Mouse (Mus musculus) limb, embryonic 11.5 days (tissue): ENCODE measurements around the gene Dglucy. TPM values are rescaled to one million over a fixed set of nuclear protein-coding genes. Genes with fewer than 3 reads are reported as not detected.

ENCODE experiments used
- ATAC-seq: fragments of 200-750 bp; cut with Nextera tagmentation; 2 replicates; pipeline ENCODE4 v1.8.0; 2017; ENCODE audit warnings: low read depth; ENCODE audit not compliant: insufficient number of reproducible peaks, low FRiP score, low TSS enrichment
- DNase-seq: peaks from one replicate; pipeline ENCODE4 v3.0.0-alpha.2; 2015; ENCODE audit warnings: low spot score
- H3K27ac ChIP-seq: fragments of 300-500 bp; sonication (generic); replicated peaks from 2 replicates; pipeline ENCODE4 v1.5.1; 2014; ENCODE audit warnings: low read depth, mild to moderate bottlenecking, low read length
- H3K27me3 ChIP-seq: fragments of 300-500 bp; sonication (generic); 2 replicates; pipeline ENCODE4 v1.6.1; 2014; ENCODE audit warnings: mild to moderate bottlenecking, low read length, mixed read lengths; ENCODE audit not compliant: control insufficient read depth, insufficient read depth
- H3K36me3 ChIP-seq: fragments of 300-500 bp; sonication (generic); 2 replicates; pipeline ENCODE4 v1.6.1; 2014; ENCODE audit warnings: mild to moderate bottlenecking, low read length, moderate library complexity, mixed read lengths; ENCODE audit not compliant: control insufficient read depth, insufficient read depth
- H3K4me1 ChIP-seq: fragments of 300-500 bp; sonication (generic); 2 replicates; pipeline ENCODE4 v1.6.1; 2014; ENCODE audit warnings: low read length, mixed read lengths; ENCODE audit not compliant: control insufficient read depth, insufficient read depth
- H3K4me2 ChIP-seq: fragments of 300-500 bp; sonication (generic); 2 replicates; pipeline ENCODE4 v1.6.1; 2014; ENCODE audit warnings: low read depth, mild to moderate bottlenecking, moderate library complexity; ENCODE audit not compliant: severe bottlenecking
- H3K4me3 ChIP-seq: fragments of 300-500 bp; sonication (generic); 2 replicates; pipeline ENCODE4 v1.5.1; 2014; ENCODE audit warnings: low read depth, low read length
- H3K9ac ChIP-seq: fragments of 300-500 bp; sonication (generic); 2 replicates; pipeline ENCODE4 v1.6.1; 2014; ENCODE audit warnings: mild to moderate bottlenecking, low read length
- H3K9me3 ChIP-seq: fragments of 300-500 bp; sonication (generic); 2 replicates; pipeline ENCODE4 v1.6.1; 2016; ENCODE audit warnings: low read length; ENCODE audit not compliant: control insufficient read depth
- WGBS: fragments of 180-500 bp; shearing (Covaris S2); extraction: QIAGEN DNeasy Blood & Tissue Kit; methylation state at CpG from one replicate; pipeline ENCODE4 v1.1.7; 2014; 5-methylcytosine and 5-hydroxymethylcytosine counted together
- polyA plus RNA-seq: library from polyadenylated mRNA; unstranded; fragments of >200 nt; fragmentation: Nextera tagmentation; extraction: Ambion mirVana; gene quantifications from 2 replicates; pipeline ENCODE4 v1.2.1, GENCODE M21; 2014

Gene Dglucy
- polyA plus RNA-seq, 1 experiment from 2014 or later = 0.36 TPM

DNA sequence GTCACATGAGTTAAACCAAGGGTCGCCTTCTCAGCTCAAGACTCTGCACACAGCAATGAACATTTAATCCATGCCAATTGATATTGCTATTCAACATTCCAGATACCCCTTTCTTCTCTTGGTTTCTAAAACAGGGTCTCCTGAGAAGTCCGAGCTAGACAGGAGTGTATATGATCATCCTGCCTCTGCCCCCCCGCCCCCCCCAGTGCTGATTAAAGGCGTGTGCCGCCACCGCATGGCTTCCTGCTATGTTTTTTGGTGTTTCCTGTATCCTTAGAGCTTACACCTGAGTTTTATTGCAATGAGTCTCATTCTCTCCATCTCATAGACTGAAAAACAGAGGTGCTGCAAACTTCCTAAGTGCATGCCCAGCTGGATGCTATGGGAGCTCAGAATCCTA, 122.5 kb downstream of the Dglucy start:
- no peak overlapping the region for H3K9ac ChIP-seq
- peaks cover 12% of the 10 kb centered on the region for H3K4me1 ChIP-seq
- no peak overlapping the region for H3K27ac ChIP-seq
- WGBS = 81% methylated on average over 6 of the region's 6 CpGs
- no peaks in the 10 kb centered on the region for H3K9me3 ChIP-seq
- H3K4me2 ChIP-seq = no peak overlapping the region
- DNase-seq (no peak), ATAC-seq (no peak)
- H3K4me3 ChIP-seq = no peak overlapping the region
- H3K36me3 ChIP-seq = no peaks in the 10 kb centered on the region; the same call in 1 of the 2 replicates
- H3K27me3 ChIP-seq = peaks cover 43% of the 10 kb centered on the region

DNA sequence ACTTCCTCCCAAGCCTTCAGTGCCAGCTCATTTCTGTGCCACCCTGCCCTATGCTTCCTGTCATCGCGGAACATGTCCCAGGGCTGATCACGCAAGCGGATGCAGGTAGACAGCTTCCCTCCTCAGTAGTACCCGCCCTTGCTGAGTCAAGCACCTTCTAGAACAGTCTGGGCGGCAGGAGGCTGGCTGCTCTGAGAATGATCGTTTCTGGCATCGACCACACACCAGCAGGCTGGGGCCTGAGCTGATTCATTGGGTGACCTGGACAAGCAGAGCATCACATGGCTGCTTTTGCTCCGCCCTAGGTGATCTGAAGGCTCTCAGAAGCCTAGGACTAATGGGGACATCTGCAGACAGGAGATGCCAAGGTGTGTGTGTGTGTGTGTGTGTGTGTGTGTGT, 124.9 kb downstream of the Dglucy start:
- Histone ChIP-seq H3K4me1 (peaks cover 8% of the 10 kb centered on the region), H3K27me3 (peaks cover 29% of the 10 kb centered on the region), H3K9ac (no peak overlapping the region), H3K36me3 (no peaks in the 10 kb centered on the region; the same call in 1 of the 2 replicates), H3K9me3 (no peaks in the 10 kb centered on the region), H3K4me2 (no peak overlapping the region), H3K4me3 (no peak overlapping the region), H3K27ac (no peak overlapping the region)
- WGBS = 83% methylated on average over 9 of the region's 9 CpGs
- ATAC-seq (no peak), DNase-seq (no peak)

DNA sequence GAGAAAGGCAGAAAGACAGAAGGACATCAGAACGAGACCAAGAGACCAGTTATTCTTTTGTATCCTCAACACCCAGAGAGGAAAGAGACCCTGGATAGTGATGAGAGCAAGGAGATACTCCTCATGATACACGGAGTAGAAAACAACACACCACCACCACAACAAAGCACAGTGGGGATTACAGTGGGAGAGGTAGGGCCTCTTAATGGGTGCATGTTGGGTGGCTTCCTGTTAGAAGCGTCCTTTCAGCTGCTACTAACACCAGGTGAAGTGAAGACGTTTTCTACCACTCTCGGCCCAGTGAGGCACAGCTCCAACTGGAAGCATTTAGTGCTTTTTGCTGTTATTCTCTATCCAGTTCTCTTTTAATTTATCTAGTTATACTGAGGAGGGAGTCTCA, 128.0 kb downstream of the Dglucy start:
- H3K36me3 ChIP-seq = no peaks in the 10 kb centered on the region; the same call in 1 of the 2 replicates
- H3K4me1 ChIP-seq = no peaks in the 10 kb centered on the region
- 79% methylated on average over 5 of the region's 5 CpGs for WGBS
- H3K27me3 ChIP-seq = peaks cover 11% of the 10 kb centered on the region; the same call in 1 of the 2 replicates
- H3K9me3 ChIP-seq = no peaks in the 10 kb centered on the region
- DNase-seq = no peak
- no peak overlapping the region for H3K27ac ChIP-seq
- H3K4me2 ChIP-seq = no peak overlapping the region
- H3K4me3 ChIP-seq = no peak overlapping the region
- H3K9ac ChIP-seq = no peak overlapping the region
- ATAC-seq = no peak

DNA sequence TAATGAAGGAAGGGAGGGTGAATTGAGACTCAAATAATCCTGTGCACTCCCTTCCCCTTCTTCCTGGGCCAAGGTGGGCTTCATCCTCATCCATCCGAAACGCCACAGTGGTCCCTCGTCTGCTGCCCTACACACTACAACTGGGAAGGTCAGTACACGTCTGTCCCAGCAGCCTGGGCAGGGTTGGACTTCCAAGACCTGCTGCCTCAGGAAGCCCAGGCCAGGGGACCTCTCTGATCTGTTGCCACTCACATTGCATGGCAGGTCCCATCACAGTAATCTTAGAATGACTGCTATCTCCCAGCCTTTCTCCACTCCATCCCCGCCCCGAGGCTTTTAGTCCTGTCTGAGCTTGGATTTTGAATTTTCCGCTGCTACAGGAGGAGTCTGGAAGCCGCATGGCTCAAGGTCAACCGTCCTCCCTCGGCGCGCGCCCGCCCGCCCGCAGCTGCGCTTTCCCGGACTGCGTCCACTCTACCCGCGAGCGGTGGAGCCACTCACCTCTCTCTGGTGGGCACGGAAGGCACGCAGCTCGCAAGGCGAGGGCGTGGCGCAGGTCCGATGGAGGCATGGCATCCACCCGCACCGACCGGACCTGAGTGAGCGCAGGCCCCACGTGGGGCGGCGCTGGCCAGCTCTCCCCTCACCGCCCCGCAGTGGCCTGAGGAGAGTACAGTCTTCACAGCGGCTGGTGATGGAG, 128.9 kb downstream of the Dglucy start, which contains the start of gene Gpr68:
Gpr68 (minus strand) TSS at position 601 of the 700 bp plus-strand sequence.
- peak within 1 kb of the TSS; percentile 88 for H3K4me2 ChIP-seq
- H3K9ac ChIP-seq = peak within 1 kb of the TSS; percentile 47
- no peaks in the 10 kb centered on the region for H3K4me1 ChIP-seq
- peaks cover 9% of the 10 kb centered on the region; the same call in 1 of the 2 replicates for H3K27me3 ChIP-seq
- ATAC-seq (0 out of 2 replicates have a peak, but pooled peaks have one; percentile 31), DNase-seq (peak; percentile 51)
- WGBS = 4% methylated on average over 38 of the region's 39 CpGs
- no peak within 1 kb of the TSS for H3K27ac ChIP-seq
- no peaks in the 10 kb centered on the region; the same call in 1 of the 2 replicates for H3K36me3 ChIP-seq
- H3K4me3 ChIP-seq = peak within 1 kb of the TSS; percentile 40
- no peaks in the 10 kb centered on the region for H3K9me3 ChIP-seq

DNA sequence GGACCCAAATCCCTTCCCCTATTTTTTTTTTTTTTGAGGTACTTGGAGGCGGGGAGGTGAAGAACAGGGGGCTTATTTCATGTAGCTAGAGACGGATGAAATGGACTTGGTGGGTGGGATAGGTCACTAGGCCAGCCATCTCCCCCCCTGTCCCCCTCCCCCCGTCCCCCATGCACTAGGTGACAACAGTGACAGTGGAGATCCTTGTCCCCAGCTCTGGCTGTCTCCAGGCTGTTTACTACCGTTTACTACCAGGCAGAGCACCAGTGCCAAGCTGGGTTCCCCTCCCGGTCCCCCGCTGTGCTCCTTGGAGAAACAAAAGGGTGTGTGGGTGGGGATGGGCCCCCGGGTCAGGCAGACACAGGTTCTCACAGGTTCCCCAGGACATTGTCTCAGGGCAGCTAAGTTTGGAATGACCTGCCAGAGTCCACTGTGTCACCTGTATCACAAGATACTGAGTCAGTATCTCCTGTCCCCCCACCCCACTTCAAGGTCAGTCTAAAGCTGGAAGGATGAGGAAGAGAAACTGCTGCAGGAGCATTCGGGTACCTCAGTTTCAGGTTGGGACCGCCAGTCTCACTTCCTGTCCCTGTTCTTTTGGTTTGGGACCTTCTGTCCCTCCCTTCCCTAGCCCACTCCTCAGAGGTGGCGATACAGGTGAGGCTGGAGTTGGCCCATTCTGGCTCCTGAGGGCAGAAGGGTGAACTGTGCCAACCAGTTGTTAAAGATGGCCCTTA, 129.6 kb downstream of the Dglucy start:
- no peaks in the 10 kb centered on the region for H3K36me3 ChIP-seq
- H3K9ac ChIP-seq = peak overlapping the region; percentile 47
- peak overlapping the region; percentile 40 for H3K4me3 ChIP-seq
- DNase-seq = no peak
- no peaks in the 10 kb centered on the region for H3K9me3 ChIP-seq
- WGBS = 21% methylated on average over 10 of the region's 10 CpGs
- ATAC-seq = no peak
- no peak overlapping the region for H3K27ac ChIP-seq
- no peaks in the 10 kb centered on the region for H3K4me1 ChIP-seq
- peaks cover 9% of the 10 kb centered on the region; the same call in 1 of the 2 replicates for H3K27me3 ChIP-seq
- peak overlapping the region; percentile 88 for H3K4me2 ChIP-seq

DNA sequence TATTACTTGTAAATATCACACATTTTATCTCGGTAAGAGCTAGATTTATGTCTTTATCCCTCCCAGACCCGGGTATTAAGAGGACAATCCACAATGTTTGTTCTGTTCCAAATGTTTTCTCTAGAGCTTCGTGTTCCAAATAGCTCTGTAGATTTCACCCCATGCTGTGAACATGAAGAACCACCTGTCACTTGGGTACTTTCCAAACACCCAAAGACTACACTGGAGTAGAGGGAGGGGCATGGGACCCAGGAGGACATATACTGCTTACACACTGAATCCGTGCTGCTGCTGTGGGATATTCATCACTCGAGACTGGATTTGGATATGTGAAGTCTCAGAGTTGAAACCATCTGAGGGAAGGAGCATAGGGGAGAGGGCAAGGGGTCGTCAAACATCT, 130.9 kb downstream of the Dglucy start:
- H3K4me3 ChIP-seq = no peak overlapping the region
- no peaks in the 10 kb centered on the region for H3K4me1 ChIP-seq
- H3K9ac ChIP-seq = no peak overlapping the region
- peaks cover 9% of the 10 kb centered on the region; the same call in 1 of the 2 replicates for H3K27me3 ChIP-seq
- H3K27ac ChIP-seq = no peak overlapping the region
- no peak for DNase-seq
- H3K4me2 ChIP-seq = no peak overlapping the region
- WGBS = 66% methylated on average over 6 of the region's 6 CpGs
- no peak for ATAC-seq
- H3K36me3 ChIP-seq = no peaks in the 10 kb centered on the region
- no peaks in the 10 kb centered on the region for H3K9me3 ChIP-seq

DNA sequence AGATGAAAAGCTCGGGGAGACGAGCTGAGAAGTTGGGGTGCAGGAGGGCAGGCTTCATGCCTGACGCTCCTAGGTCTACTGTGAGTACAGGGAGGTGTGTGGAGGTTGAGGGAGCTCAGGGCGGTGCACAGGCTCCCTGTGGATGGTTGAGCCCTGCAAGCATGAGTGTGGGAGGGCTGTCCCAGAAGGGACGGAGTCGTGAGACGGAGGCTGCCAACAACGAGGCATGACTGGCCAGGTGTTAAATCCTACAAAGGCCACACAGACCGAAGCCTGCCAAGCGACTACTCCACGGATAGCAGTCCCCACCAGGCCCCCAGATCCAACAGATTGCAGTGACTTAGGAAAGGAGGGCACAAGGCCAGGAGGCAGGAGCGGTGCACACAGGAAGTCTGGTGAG, 131.9 kb downstream of the Dglucy start:
- Histone ChIP-seq H3K4me1 (no peaks in the 10 kb centered on the region), H3K9me3 (no peaks in the 10 kb centered on the region), H3K4me3 (no peak overlapping the region), H3K36me3 (no peaks in the 10 kb centered on the region), H3K27me3 (peaks cover 9% of the 10 kb centered on the region; the same call in 1 of the 2 replicates), H3K4me2 (no peak overlapping the region), H3K9ac (no peak overlapping the region), H3K27ac (no peak overlapping the region)
- no peak for DNase-seq
- no peak for ATAC-seq
- 79% methylated on average over 12 of the region's 12 CpGs for WGBS

DNA sequence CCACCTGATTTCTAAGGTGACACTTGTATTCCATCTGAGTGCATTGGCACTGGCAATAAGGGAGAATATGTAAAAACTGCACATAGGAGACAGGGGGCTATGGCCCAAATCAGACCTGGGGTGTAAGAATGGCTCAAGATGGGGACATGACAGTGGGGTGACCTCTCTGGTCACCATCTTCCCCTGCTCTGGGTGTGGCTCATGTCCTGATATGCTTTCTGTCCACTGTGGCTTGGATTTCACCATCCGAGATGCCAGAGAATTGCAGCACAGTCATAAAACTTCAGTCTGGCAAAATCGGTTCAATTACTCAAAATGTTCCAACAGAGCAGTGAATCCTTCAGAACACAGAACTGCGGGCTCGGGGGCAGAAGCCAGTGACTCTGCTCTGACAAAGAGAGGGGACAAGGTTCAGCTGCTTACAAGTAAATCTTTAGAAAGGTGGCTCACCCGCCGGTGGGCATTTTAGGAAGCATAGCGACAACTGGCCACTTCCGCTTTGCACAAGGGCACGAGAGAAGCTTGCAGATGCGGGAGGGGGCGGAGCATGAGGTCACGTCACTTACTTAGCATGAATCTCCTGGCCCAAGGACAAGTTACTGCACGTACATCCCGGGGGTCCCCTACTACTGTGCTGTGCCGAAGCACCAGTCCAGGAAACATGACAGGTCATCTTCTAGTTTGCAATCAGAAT, 145.9 kb downstream of the Dglucy start:
- ATAC-seq (no peak), DNase-seq (no peak)
- H3K9me3 ChIP-seq = no peaks in the 10 kb centered on the region
- no peaks in the 10 kb centered on the region for H3K36me3 ChIP-seq
- H3K27me3 ChIP-seq = no peaks in the 10 kb centered on the region
- H3K4me2 ChIP-seq = no peak overlapping the region
- 81% methylated on average over 15 of the region's 15 CpGs for WGBS
- H3K4me3 ChIP-seq = no peak overlapping the region
- H3K4me1 ChIP-seq = no peaks in the 10 kb centered on the region
- no peak overlapping the region for H3K9ac ChIP-seq
- H3K27ac ChIP-seq = no peak overlapping the region
